Comparison of ENCODE assay signal across 26 mouse cellular contexts in the genomic region with DNA sequence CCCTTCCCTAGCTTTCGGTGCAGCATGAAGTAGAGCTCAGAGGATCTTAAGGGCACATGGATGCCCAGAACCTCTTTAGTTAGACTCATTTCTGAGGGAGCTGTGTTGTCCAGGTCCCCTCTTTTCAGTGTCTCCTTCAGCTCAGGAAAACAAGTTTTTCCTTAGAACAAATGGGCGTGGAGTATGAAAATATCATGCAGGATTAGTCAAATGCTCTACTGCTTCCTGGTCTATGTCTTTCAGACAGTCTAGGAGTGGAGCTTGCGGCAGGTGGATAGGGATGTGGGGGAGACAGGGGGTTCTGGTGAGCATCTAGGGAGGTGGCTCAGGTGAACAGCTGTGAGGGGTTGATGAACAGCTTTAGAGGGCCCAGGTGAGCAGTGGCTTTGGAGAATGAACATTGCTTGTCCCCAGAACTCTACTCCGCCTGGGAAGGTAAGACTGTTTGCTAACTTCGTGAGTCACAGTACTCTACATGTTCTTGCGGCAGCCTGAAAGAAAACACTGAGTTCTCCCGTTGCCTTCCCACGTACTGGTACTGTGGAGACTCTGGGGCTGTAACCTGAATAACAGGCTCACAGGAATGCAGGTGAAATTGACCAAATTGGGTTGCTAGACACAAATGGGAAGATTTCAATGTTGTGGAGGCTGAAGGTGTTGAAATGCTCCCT. TPM values are rescaled to one million over a fixed set of nuclear protein-coding genes. Genes with fewer than 3 reads are reported as not detected.
DNase-seq lines count a peak whose midpoint lies in the region; ATAC-seq lines count a peak whose summit lies in the region.
"Had no signal": no experiment of that assay in that cellular context is flagged by ENCODE, and none has a peak within 500 bp of the region (broad histone marks: within the 10 kb centered on the region; RNA-seq: fewer than 3 reads in every experiment).

A gene (plus strand): TSS at position 246 of the 671 bp plus-strand sequence.

- no peak within 1 kb of the TSS for H3K27ac ChIP-seq in stomach, embryonic 14.5 days (ENCODE audit: low read length)
- H3K27ac ChIP-seq: heart, adult 2 months; kidney, embryonic 15.5 days; liver, embryonic 15.5 days had no signal

- no peak within 1 kb of the TSS for H3K9ac ChIP-seq in stomach, embryonic 14.5 days (replicated peaks; ENCODE audit: low read depth, low read length)
- H3K9ac ChIP-seq: kidney, embryonic 15.5 days; liver, embryonic 15.5 days had no signal

- no peaks in the 10 kb centered on the region for H3K9me3 ChIP-seq in stomach, embryonic 14.5 days (ENCODE audit: control insufficient read depth, low read depth, low read length)
- H3K9me3 ChIP-seq: kidney, embryonic 15.5 days; liver, embryonic 15.5 days; megakaryocyte, embryonic 14.5 days had no signal

- no peak within 1 kb of the TSS for H3K4me3 ChIP-seq in stomach, embryonic 14.5 days (ENCODE audit: low read depth, low read length)
- H3K4me3 ChIP-seq: heart, adult 2 months; kidney, embryonic 15.5 days; liver, embryonic 15.5 days; megakaryocyte, embryonic 14.5 days had no signal

- no peaks in the 10 kb centered on the region for H3K27me3 ChIP-seq in stomach, embryonic 14.5 days (ENCODE audit: control insufficient read depth, insufficient read depth, low read length)
- H3K27me3 ChIP-seq: kidney, embryonic 15.5 days; liver, embryonic 15.5 days had no signal

- H3K36me3 ChIP-seq in stomach, embryonic 14.5 days (ENCODE audit: control insufficient read depth, insufficient read depth, low read length): no peaks in the 10 kb centered on the region
- H3K36me3 ChIP-seq: kidney, embryonic 15.5 days; liver, embryonic 15.5 days had no signal

- no peak for DNase-seq in frontal cortex, adult 2 months (ENCODE audit: extremely low spot score in 1 of 2, low spot score in 1 of 2)
- DNase-seq in urinary bladder, adult 2 months (ENCODE audit: low spot score): peak; percentile 38
- DNase-seq in urinary bladder, postnatal 10 days (ENCODE audit: low spot score): no peak
- DNase-seq in gastrocnemius, adult 8-10 months (ENCODE audit: low spot score in 2 of 2): no peak
- DNase-seq in retina, postnatal 1 day: no peak
- no peak for DNase-seq in spleen, adult 18-20 months
- DNase-seq: adrenal gland, postnatal 10 days; cerebellum, adult 11 months; cerebellum, postnatal 25 days; embryo, embryonic 11 days; gastrocnemius, postnatal 14 days; heart, adult 2 months; heart, postnatal 36 days had no signal

- no peaks in the 10 kb centered on the region for H3K4me1 ChIP-seq in stomach, embryonic 14.5 days (ENCODE audit: control insufficient read depth, insufficient read depth, low read length)
- H3K4me1 ChIP-seq: kidney, embryonic 15.5 days; liver, embryonic 15.5 days; megakaryocyte, embryonic 14.5 days had no signal

- H3K4me2 ChIP-seq in stomach, embryonic 14.5 days (replicated peaks; ENCODE audit: low read depth, low read length): no peak within 1 kb of the TSS
- H3K4me2 ChIP-seq: kidney, embryonic 15.5 days; liver, embryonic 15.5 days had no signal

- ATAC-seq in frontal cortex, adult (ENCODE audit: low TSS enrichment): peak; percentile 96
- peak; percentile 37; the same call in 1 of the 2 replicates for ATAC-seq in stomach, embryonic 14.5 days (ENCODE audit: insufficient number of reproducible peaks, insufficient read depth, low FRiP score, low read depth)
- ATAC-seq: CD4-positive, CD25-positive, alpha-beta regulatory T cell, adult 4 months; hindbrain, embryonic 16.5 days; intestine, embryonic 16.5 days; midbrain, embryonic 16.5 days; Patski had no signal

- 72% methylated on average over 8 of the region's 8 CpGs for WGBS in stomach, embryonic 14.5 days

RNA-seq across cellular contexts. Expression of the gene that starts here (rescaled TPM):
- polyA plus RNA-seq in frontal cortex, adult 2 months (2012; rRNA removed): 0.59 and 0.64 TPM in 2 replicates
- polyA plus RNA-seq in urinary bladder, adult 2 months (2012; rRNA removed): 2.0 and 2.2 TPM in 2 replicates
- polyA plus RNA-seq in stomach, embryonic 14.5 days (2014; fragmentation: Nextera tagmentation; extraction: Ambion mirVana): 0.09 and 0.36 TPM in 2 replicates
- total RNA-seq in gastrocnemius, adult 8-10 months (2022): not detected
- total RNA-seq: ES-E14; gastrocnemius, postnatal 14 days; heart, adult 2 months; heart, postnatal 36 days had no signal
- polyA plus RNA-seq: CD4-positive, CD25-positive, alpha-beta regulatory T cell, adult 4 months; heart, embryonic 14.5 days; intestine, embryonic 16.5 days; liver, embryonic 15.5 days; Patski; thymus, postnatal 0 days had no signal

Comparison
In these comparisons a context has a peak if more than half of its experiments do, and no peak if none do; other contexts are left out.
1. Peak in ATAC-seq in stomach, embryonic 14.5 days; RNA of the gene not detected or under 1 TPM.